Mouse (Mus musculus): ENCODE data around the gene Jtb.

Gene Jtb

DNA sequence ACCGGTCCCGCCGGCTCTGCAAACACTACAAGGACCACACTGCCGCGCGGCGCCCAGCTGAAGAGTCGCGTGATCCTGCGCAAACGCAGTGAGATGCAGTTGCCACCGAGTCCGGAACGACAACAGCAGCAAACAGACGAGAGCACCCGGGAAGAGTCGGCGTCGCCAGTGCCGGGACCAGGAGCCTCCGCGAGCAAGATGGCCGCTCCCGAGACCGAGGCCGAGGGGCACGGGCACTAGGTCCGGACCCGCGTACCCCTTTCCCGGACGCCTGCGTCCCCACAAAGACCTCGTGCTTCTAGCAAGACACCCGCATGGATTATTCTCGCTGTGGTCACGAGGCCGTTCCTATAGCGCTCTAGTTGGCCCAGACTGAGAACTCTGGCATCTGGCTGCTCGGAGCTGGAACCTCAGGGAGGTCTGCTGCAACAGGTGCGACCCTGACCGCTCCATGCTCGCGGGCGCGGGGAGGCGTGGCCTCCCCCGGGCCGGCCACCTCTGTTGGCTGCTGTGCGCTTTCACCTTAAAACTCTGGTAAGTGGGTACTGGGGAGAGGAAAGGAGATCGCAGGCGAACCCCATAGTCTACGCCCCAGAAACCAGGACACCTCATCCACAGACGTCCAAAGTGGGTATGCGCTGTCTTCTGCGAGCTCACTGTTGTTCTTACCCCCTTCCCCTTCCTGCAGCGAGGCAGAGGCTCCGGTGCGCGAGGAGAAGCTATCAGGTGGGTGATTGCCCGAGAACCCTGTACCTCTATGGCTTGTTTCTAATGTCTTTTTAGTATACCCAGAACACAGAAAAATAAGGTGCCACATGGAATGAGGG lies at the start of gene Jtb:
Gene Jtb (plus strand): TSS at position 91 of the 827 bp plus-strand sequence.
- POLR2A ChIA-PET = interaction anchor here (0.6 to 7.0 kb wide), 62 partner anchors 9 to 354 kb away, joined by 3 to 150 read pairs (median 4); partner anchors contain the start of genes Creb3l4 (in 3 of the 4), Gatad2b (in 3 of the 4), Rab13 (in 3 of the 4) and Rps27 (in 3 of the 4)

DNA sequence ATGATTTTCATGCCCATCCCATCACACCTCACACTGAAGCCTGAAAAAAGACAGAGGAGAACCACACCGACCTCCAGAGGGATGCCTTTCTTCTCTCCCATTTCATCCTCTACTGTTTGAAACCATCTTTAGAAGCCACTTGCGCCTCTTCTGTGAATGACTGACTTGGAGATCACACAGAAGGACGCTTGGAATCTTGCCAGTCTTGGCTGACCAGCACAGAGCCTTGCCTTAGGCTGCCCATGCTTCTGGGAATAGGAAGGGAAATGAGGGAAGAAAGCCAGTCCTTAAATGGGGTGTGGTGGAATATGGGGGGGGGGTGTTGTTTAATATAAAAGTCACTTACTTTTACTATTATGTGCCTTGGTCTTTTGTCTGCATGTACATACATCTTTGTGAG lies 47.8 kb upstream of the Jtb start:
- CTCF ChIA-PET = interaction anchor here in 1 of 4 experiments (0.6 kb wide), 1 partner anchor 1907 kb away, joined by 3 read pairs; no protein-coding TSS in a partner anchor
- POLR2A ChIA-PET = interaction anchor here in 1 of 4 experiments (0.6 kb wide), 2 partner anchors 20 to 60 kb away, joined by 3 to 4 read pairs; no protein-coding TSS in a partner anchor

More for the DNA sequence above, at the start of gene Jtb:
- CTCF ChIA-PET = interaction anchor here in 2 of 4 experiments (0.5 to 1.7 kb wide), 6 partner anchors 12 to 478 kb away, joined by 3 to 6 read pairs (median 4); partner anchors contain the start of gene Slc39a1 (in 2 of the 2)

GRCm38 (mm10) chr3:90190859-90191510 lies 40.4 kb upstream of the Jtb start:
- CTCF ChIA-PET = interaction anchor here in 1 of 4 experiments (0.6 kb wide), 1 partner anchor 93 kb away, joined by 3 read pairs; no protein-coding TSS in a partner anchor

DNA sequence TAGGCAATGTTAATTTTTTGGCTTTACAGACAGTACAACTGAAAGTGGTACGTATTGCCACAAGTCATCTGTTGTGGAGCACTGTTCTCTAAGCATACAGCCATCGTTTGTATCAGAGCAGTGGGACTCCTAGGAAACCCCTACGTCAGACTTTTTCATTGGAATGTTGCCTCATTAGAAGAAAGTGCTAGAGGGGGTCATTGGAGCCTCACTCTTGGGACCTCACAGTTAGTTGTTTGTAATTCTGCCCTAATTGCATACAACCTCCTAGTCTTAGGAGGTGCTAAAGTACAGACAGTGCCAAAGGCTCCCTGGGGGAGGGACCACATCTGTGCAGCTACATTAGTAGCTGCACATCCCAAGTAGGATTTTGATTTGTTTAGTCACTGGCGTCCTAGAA lies 36.6 kb upstream of the Jtb start:
- ChIA-PET CTCF (interaction anchor here in 1 of 4 experiments (1.1 to 1.7 kb wide), 2 partner anchors 58 to 117 kb away, joined by 3 read pairs; no protein-coding TSS in a partner anchor), POLR2A (interaction anchor here in 1 of 4 experiments (6.7 kb wide), 1 partner anchor 12 kb away, joined by 42 read pairs; no protein-coding TSS in a partner anchor)

More at GRCm38 (mm10) chr3:90190859-90191510, 40.4 kb upstream of the Jtb start:
- POLR2A ChIA-PET = interaction anchor here in 3 of 4 experiments (0.6 to 2.2 kb wide), 9 partner anchors 11 to 192 kb away, joined by 3 to 11 read pairs (median 3); partner anchors contain the start of genes Hax1 (in 1 of the 3), Rab13 (in 1 of the 3) and Rps27 (in 1 of the 3)

- CTCF ChIA-PET = interaction anchor here in 2 of 4 experiments (0.6 to 1.7 kb wide), 3 partner anchors 59 to 408 kb away, joined by 3 read pairs; partner anchors contain the start of gene S100a4 (in 1 of the 2)
- POLR2A ChIA-PET = interaction anchor here in 2 of 4 experiments (0.6 to 6.7 kb wide), 5 partner anchors 11 to 739 kb away, joined by 3 to 42 read pairs (median 4); partner anchors contain the start of gene Gatad2b (in 1 of the 2)
Observed at GRCm38 (mm10) chr3:90195644-90196043, 35.8 kb upstream of the Jtb start.

DNA sequence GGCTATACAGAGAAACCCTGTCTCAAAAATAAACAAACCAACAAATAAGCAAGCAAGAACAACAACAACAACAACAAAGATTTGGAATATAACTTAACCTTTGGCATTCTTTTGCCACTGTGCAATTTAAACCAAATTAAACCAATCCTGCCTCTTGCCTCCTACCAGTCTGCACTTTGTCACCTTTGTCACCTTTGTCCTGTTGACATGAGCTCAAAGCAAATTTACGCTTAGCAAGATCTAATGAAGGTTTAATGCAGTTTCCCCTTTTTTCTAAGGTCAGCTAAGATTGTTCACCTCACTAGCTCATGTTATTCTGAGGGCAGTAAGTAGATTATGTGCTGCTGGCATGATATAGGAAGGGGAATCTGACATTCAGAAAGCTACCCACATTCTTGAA lies 33.8 kb upstream of the Jtb start:
- ChIA-PET CTCF (interaction anchor here in 2 of 4 experiments (0.6 to 1.2 kb wide), 2 partner anchors 61 to 83 kb away, joined by 3 to 6 read pairs; no protein-coding TSS in a partner anchor), POLR2A (interaction anchor here in 3 of 4 experiments (0.6 to 8.6 kb wide), 9 partner anchors 9 to 247 kb away, joined by 3 to 86 read pairs (median 5); partner anchors contain the start of genes Rab13 (in 2 of the 3) and Rps27 (in 2 of the 3))

- ChIA-PET CTCF (interaction anchor here in 2 of 4 experiments (0.6 to 0.9 kb wide), 2 partner anchors 26 to 67 kb away, joined by 3 read pairs; no protein-coding TSS in a partner anchor), POLR2A (interaction anchor here in 2 of 4 experiments (0.6 to 8.6 kb wide), 7 partner anchors 9 to 123 kb away, joined by 3 to 86 read pairs (median 7); partner anchors contain the start of genes Rab13 (in 2 of the 2) and Rps27 (in 2 of the 2))
Observed at GRCm38 (mm10) chr3:90202884-90203283, 28.5 kb upstream of the Jtb start.

GRCm38 (mm10) chr3:90203619-90204018 lies 27.8 kb upstream of the Jtb start:
- CTCF ChIA-PET = interaction anchor here in 2 of 4 experiments (0.6 to 0.9 kb wide), 2 partner anchors 27 to 67 kb away, joined by 3 read pairs; no protein-coding TSS in a partner anchor
- POLR2A ChIA-PET = interaction anchor here in 3 of 4 experiments (0.5 to 8.6 kb wide), 12 partner anchors 8 to 275 kb away, joined by 3 to 86 read pairs (median 4); partner anchors contain the start of genes Rab13 (in 2 of the 3) and Rps27 (in 2 of the 3)

- CTCF ChIA-PET = interaction anchor here (0.6 to 3.1 kb wide), 9 partner anchors 9 to 157 kb away, joined by 3 to 11 read pairs (median 4); partner anchors contain the start of genes Rab13 (in 1 of the 4) and Rps27 (in 1 of the 4)
Observed at GRCm38 (mm10) chr3:90204582-90204981, 26.8 kb upstream of the Jtb start.

GRCm38 (mm10) chr3:90208662-90209061 lies 22.7 kb upstream of the Jtb start:
- ChIA-PET CTCF (no interaction called here), POLR2A (interaction anchor here in 3 of 4 experiments (0.6 to 13.1 kb wide), 13 partner anchors 8 to 121 kb away, joined by 3 to 150 read pairs (median 7); partner anchors contain the start of gene Jtb (in 1 of the 3))

More at GRCm38 (mm10) chr3:90204582-90204981, 26.8 kb upstream of the Jtb start:
- POLR2A ChIA-PET = interaction anchor here in 3 of 4 experiments (0.9 to 8.6 kb wide), 7 partner anchors 7 to 236 kb away, joined by 3 to 86 read pairs (median 4); partner anchors contain the start of genes Rab13 (in 2 of the 3) and Rps27 (in 2 of the 3)

DNA sequence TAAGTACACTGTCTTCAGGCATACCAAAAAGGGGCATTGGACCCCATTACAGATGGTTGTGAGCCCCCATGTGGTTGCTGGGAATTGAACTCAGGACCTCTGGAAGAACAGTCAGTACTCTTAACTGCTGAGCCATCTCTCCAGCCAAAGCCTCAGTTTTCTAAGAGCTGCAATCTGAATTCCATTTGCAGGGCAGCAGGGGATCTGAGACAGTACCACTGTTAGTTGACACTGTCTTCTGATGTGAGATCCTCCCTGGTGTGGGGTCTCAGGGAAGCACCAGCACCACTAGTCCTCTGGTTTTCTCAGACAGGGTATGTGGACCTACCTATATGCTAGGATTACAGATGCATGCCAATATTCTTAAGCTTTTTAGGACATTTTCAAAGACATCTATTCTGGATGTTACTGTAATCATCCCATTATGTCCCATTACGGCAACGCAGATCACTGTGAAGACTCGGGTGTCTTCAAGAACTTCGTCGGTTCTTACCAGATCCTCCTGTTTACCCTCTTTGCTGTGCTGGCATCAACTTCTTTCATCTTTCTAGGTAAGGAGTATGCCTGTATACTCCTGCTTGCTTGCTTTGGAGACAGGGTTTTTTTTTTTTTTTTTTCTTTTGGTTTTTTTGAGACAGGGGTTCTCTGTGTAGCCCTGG lies 21.4 kb upstream of the Jtb start:
- CTCF ChIA-PET = interaction anchor here in 1 of 4 experiments (0.6 kb wide), 1 partner anchor 103 kb away, joined by 3 read pairs; no protein-coding TSS in a partner anchor
- POLR2A ChIA-PET = interaction anchor here (0.7 to 13.1 kb wide), 31 partner anchors 10 to 444 kb away, joined by 3 to 150 read pairs (median 5); partner anchors contain the start of genes Jtb (in 3 of the 4), Creb3l4 (in 2 of the 4), Dennd4b (in 2 of the 4) and Gatad2b (in 1 of the 4)

GRCm38 (mm10) chr3:90211475-90212398 lies 19.7 kb upstream of the Jtb start:
- CTCF ChIA-PET = interaction anchor here in 1 of 4 experiments (1.6 kb wide), 1 partner anchor 9 kb away, joined by 4 read pairs; no protein-coding TSS in a partner anchor
- POLR2A ChIA-PET = interaction anchor here (0.5 to 13.1 kb wide), 66 partner anchors 9 to 637 kb away, joined by 3 to 150 read pairs (median 4); partner anchors contain the start of genes Jtb (in 3 of the 4), Dennd4b (in 2 of the 4), Slc39a1 (in 2 of the 4) and Creb3l4 (in 1 of the 4)

DNA sequence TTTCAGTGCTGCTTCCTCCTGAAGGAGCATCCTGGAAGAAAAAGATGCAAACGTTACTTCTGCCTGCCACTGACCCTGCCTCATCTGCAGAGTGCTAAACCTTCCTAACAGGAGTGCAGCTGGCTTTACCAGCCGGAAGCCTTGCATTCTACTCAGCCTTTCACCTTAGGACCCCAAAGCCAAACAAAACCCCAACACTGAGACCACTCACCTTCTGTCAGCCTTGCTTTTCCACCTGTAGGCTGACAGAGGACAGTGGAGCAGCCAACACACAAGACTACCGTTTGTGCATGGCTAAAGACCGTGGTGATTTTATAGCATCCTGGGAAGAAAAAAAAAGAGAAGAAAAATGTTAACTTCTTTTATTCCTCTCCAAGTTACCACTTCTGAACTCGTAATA lies 18.7 kb upstream of the Jtb start:
- CTCF ChIA-PET = interaction anchor here in 1 of 4 experiments (1.1 kb wide), 1 partner anchor 35 kb away, joined by 3 read pairs; the partner anchor contains the start of gene Slc39a1
- POLR2A ChIA-PET = interaction anchor here in 3 of 4 experiments (0.6 to 13.1 kb wide), 73 partner anchors 8 to 638 kb away, joined by 3 to 150 read pairs (median 5); partner anchors contain the start of genes Gatad2b (in 3 of the 3), Jtb (in 3 of the 3), Slc39a1 (in 3 of the 3) and Creb3l4 (in 2 of the 3)

DNA sequence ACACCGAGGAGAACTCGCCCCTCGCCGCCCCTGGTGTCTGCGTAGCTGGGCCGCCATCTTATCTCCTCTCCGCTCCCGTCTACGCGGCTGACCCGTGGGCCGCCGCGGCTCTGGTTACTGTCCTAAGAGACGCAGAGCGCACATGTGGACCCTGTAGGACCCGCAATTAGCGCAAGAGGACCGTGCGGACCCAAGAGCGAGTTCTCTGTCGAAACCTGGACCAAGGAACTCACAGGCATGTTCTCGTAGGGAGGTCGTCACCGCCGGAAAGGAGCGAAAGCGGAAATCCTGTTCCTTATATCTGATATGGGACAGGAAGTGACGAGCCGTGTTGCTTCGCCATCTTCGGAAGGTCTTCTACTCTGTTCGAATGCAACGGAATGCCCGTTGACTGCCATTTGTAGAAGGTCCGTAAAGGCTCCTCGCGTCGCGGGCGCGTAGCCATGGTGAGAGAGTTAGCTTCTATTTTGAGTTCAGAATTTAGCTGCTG lies 18.0 kb upstream of the Jtb start, which contains the start of the genes Rps27 and Rab13:
Gene Rps27 (minus strand): TSS at position 275 of the 490 bp plus-strand sequence.
Gene Rab13 (plus strand): TSS at position 319 of the 490 bp plus-strand sequence.
- CTCF ChIA-PET = interaction anchor here in 2 of 4 experiments (0.7 to 1.1 kb wide), 2 partner anchors 9 to 35 kb away, joined by 3 to 4 read pairs; partner anchors contain the start of gene Slc39a1 (in 1 of the 2)
- POLR2A ChIA-PET = interaction anchor here (0.6 to 13.1 kb wide), 116 partner anchors 8 to 431 kb away, joined by 3 to 150 read pairs (median 4); partner anchors contain the start of genes Dennd4b (in 3 of the 4), Gatad2b (in 3 of the 4), Hax1 (in 3 of the 4) and Jtb (in 3 of the 4)
